8 mouse cellular contexts compared by ENCODE assay signal in genomic region chr5:121189182-121189581, GRCm38 (mm10). TPM values are rescaled to one million over a fixed set of nuclear protein-coding genes. Genes with fewer than 3 reads are reported as not detected.
DNase-seq lines count a peak whose midpoint lies in the region; ATAC-seq and TF ChIP-seq lines count a peak whose summit lies in the region.

No protein-coding gene starts in this region.

- H3K27ac ChIP-seq in heart, adult 2 months = peak overlapping the region; percentile 78
- no peak overlapping the region; the same call in 1 of the 2 replicates for H3K27ac ChIP-seq in hindbrain, embryonic 12.5 days

- H3K79me2 ChIP-seq in heart, adult 2 months (replicated peaks; ENCODE audit: control insufficient read depth, insufficient read depth, low read length) = peaks cover 6% of the 10 kb centered on the region
- peaks cover 66% of the 10 kb centered on the region for H3K79me2 ChIP-seq in myocyte (ENCODE audit: control insufficient read depth, insufficient read depth)

- H3K4me2 ChIP-seq in hindbrain, embryonic 12.5 days (replicated peaks) = 0 out of 2 replicates have a peak overlapping the region, but pooled peaks have one; percentile 6
- H3K4me2 ChIP-seq in myocyte (ENCODE audit: low read depth) = no peak overlapping the region

- no peak for TF ChIP-seq EP300 in heart, adult 2 months (IDR thresholded peaks at IDR 0.05; ENCODE audit: insufficient read depth, low read depth, low read length)

- TF ChIP-seq POLR2A in heart, adult 2 months (IDR thresholded peaks at IDR 0.05; ENCODE audit: insufficient read depth, low read depth, low read length) = peak; percentile 36; the same call in 1 of the 2 replicates
- TF ChIP-seq POLR2A in lung, adult 2 months (IDR thresholded peaks at IDR 0.05; ENCODE audit: borderline replicate concordance, extremely low read depth, low read depth, low read length) = no peak
- TF ChIP-seq POLR2A in myocyte (IDR thresholded peaks at IDR 0.05; ENCODE audit: insufficient read length, low read depth) = no peak

- peaks cover 26% of the 10 kb centered on the region for H3K4me1 ChIP-seq in heart, adult 2 months (ENCODE audit: control insufficient read depth, insufficient read depth, low read length)
- peaks cover 6% of the 10 kb centered on the region; the same call in 1 of the 2 replicates for H3K4me1 ChIP-seq in lung, adult 2 months (ENCODE audit: control insufficient read depth, insufficient read depth, low read length)
- peaks cover 57% of the 10 kb centered on the region for H3K4me1 ChIP-seq in hindbrain, embryonic 12.5 days

- no peak for DNase-seq in heart, adult 2 months
- DNase-seq in heart, adult 8-10 months (ENCODE audit: low spot score) = no peak
- DNase-seq in lung, postnatal 36 days = peak; percentile 30
- no peak for DNase-seq in lung, adult 2 months
- no peak for DNase-seq in cerebellum, adult 9-10 months
- DNase-seq in gastrocnemius, postnatal 25 days = no peak

- no peak for ATAC-seq in hindbrain, embryonic 12.5 days (ENCODE audit: low FRiP score)

- H3K36me3 ChIP-seq in heart, adult 2 months (ENCODE audit: control insufficient read depth, insufficient read depth, low read length) = peaks cover 13% of the 10 kb centered on the region
- H3K36me3 ChIP-seq in hindbrain, embryonic 12.5 days = no peaks in the 10 kb centered on the region
- no peaks in the 10 kb centered on the region for H3K36me3 ChIP-seq in myocyte (ENCODE audit: control insufficient read depth, insufficient read depth)

- peak overlapping the region; percentile 29 for H3K4me3 ChIP-seq in heart, adult 2 months
- no peak overlapping the region for H3K4me3 ChIP-seq in lung, adult 2 months (replicated peaks; ENCODE audit: extremely low read depth, low read depth, low read length)
- H3K4me3 ChIP-seq in hindbrain, embryonic 12.5 days = no peak overlapping the region
- H3K4me3 ChIP-seq in myocyte = peak overlapping the region; percentile 65

- no peaks in the 10 kb centered on the region for H3K9me3 ChIP-seq in hindbrain, embryonic 12.5 days (replicated peaks)

- no peak for TF ChIP-seq CTCF in heart, adult 2 months (IDR thresholded peaks at IDR 0.05)
- TF ChIP-seq CTCF in lung, adult 2 months (IDR thresholded peaks at IDR 0.05; ENCODE audit: insufficient read depth, low read length) = no peak

- intact Hi-C loops in heart, adult 2 months (cut with DNase I) = loop anchor here (10.0 kb wide), 1 partner anchor 234 kb away; no protein-coding TSS in a partner anchor

- no peaks in the 10 kb centered on the region for H3K27me3 ChIP-seq in heart, adult 2 months (ENCODE audit: control insufficient read depth, insufficient read depth, low read length)
- no peaks in the 10 kb centered on the region for H3K27me3 ChIP-seq in hindbrain, embryonic 12.5 days
- no peaks in the 10 kb centered on the region for H3K27me3 ChIP-seq in myocyte (ENCODE audit: control insufficient read depth, insufficient read depth, insufficient read length)

- no peak overlapping the region for H3ac ChIP-seq in myocyte (ENCODE audit: control insufficient read depth, insufficient read length)

- 62% methylated on average over 9 of the region's 9 CpGs for WGBS in heart, adult 2 months
- WGBS in lung, adult 2 months = 66% methylated on average over 9 of the region's 9 CpGs
- WGBS in hindbrain, embryonic 12.5 days = 76% methylated on average over 9 of the region's 9 CpGs

- H3K9ac ChIP-seq in heart, adult 2 months (ENCODE audit: low read depth, low read length) = peak overlapping the region; percentile 43
- H3K9ac ChIP-seq in hindbrain, embryonic 12.5 days = peak overlapping the region; percentile 49

TF ChIP-seq in myocyte, 11 proteins besides CTCF, POLR2A, EP300 and RAD21:
- no peak for TF ChIP-seq E2F4 (IDR thresholded peaks at IDR 0.05; ENCODE audit: insufficient read depth)
- TF ChIP-seq SRF (IDR thresholded peaks at IDR 0.05; ENCODE audit: control insufficient read depth, insufficient read length, low read depth) = no peak
- no peak for TF ChIP-seq TCF12 (IDR thresholded peaks at IDR 0.05; ENCODE audit: insufficient read depth, poor library complexity, severe bottlenecking)
- no peak for TF ChIP-seq MYOD1 (IDR thresholded peaks at IDR 0.05; ENCODE audit: control insufficient read depth in 1 of 3, insufficient read length in 2 of 3, low read depth in 2 of 3)
- no peak for TF ChIP-seq REST (IDR thresholded peaks at IDR 0.05; ENCODE audit: insufficient read depth, insufficient read length)
- no peak for TF ChIP-seq USF1 (IDR thresholded peaks at IDR 0.05; ENCODE audit: low read depth)
- TF ChIP-seq CEBPB (IDR thresholded peaks at IDR 0.05; ENCODE audit: insufficient read depth, poor library complexity, severe bottlenecking) = no peak
- TF ChIP-seq POLR2AphosphoS2 (IDR thresholded peaks at IDR 0.05; ENCODE audit: insufficient read length, low read depth) = no peak
- TF ChIP-seq MYOG (IDR thresholded peaks at IDR 0.05; ENCODE audit: control insufficient read depth in 1 of 3, insufficient read depth in 1 of 3, insufficient read length in 2 of 3, low read depth in 2 of 3) = no peak
- no peak for TF ChIP-seq TCF3 (IDR thresholded peaks at IDR 0.05; ENCODE audit: insufficient read length, low read depth)
- no peak for TF ChIP-seq MAX (IDR thresholded peaks at IDR 0.05; ENCODE audit: low read depth)
TF ChIP-seq in myocyte: peak in this region for 0.

RNA-seq across cellular contexts. Expression of gene Ptpn11, which starts 2.0 kb away (rescaled TPM):
- total RNA-seq in heart, adult 2 months (2021) = 100 to 1,000 TPM; 159 to 205 TPM
- 50.7 and 91.1 TPM in 2 replicates for polyA plus RNA-seq in heart, adult 2 months (2012; rRNA removed)
- total RNA-seq in heart, adult 8-10 months (2022) = 100 to 1,000 TPM; 163 to 187 (median 182) TPM
- polyA plus RNA-seq in lung, adult 2 months (2012; rRNA removed) = 31.2 and 44.4 TPM in 2 replicates
- polyA plus RNA-seq in hindbrain, embryonic 12.5 days (2016; fragmentation: Nextera tagmentation; extraction: Ambion mirVana) = 21.4 and 22.7 TPM in 2 replicates
- polyA plus RNA-seq in myocyte (2012; fragmentation: generic; extraction: Trizol) = 78.7 TPM
- total RNA-seq in gastrocnemius, postnatal 25 days (2021) = 10 to 100 TPM; 65.5 to 75.5 TPM

RNA-seq across cellular contexts. Expression of gene Rpl6, which starts 15.1 kb away (rescaled TPM):
- total RNA-seq in heart, adult 2 months (2021) = 100 to 1,000 TPM; 482 to 571 TPM
- 168 and 230 TPM in 2 replicates for polyA plus RNA-seq in heart, adult 2 months (2012; rRNA removed)
- 100 to 1,000 TPM; 525 to 697 (median 601) TPM for total RNA-seq in heart, adult 8-10 months (2022)
- polyA plus RNA-seq in lung, adult 2 months (2012; rRNA removed) = 171 and 213 TPM in 2 replicates
- 472 and 473 TPM in 2 replicates for polyA plus RNA-seq in hindbrain, embryonic 12.5 days (2016; fragmentation: Nextera tagmentation; extraction: Ambion mirVana)
- 1,361 TPM for polyA plus RNA-seq in myocyte (2012; fragmentation: generic; extraction: Trizol)
- 100 to 1,000 TPM; 444 to 447 TPM for total RNA-seq in gastrocnemius, postnatal 25 days (2021)

RNA-seq across cellular contexts. Expression of gene Hectd4, which starts 30.8 kb away (rescaled TPM):
- 10 to 100 TPM; 22.6 to 23.1 TPM for total RNA-seq in heart, adult 2 months (2021)
- polyA plus RNA-seq in heart, adult 2 months (2012; rRNA removed) = 9.8 and 13.8 TPM in 2 replicates
- total RNA-seq in heart, adult 8-10 months (2022) = 10 to 100 TPM; 22.8 to 26.9 (median 24.1) TPM
- 15.4 and 16.4 TPM in 2 replicates for polyA plus RNA-seq in lung, adult 2 months (2012; rRNA removed)
- polyA plus RNA-seq in hindbrain, embryonic 12.5 days (2016; fragmentation: Nextera tagmentation; extraction: Ambion mirVana) = 16.4 and 16.9 TPM in 2 replicates
- 6.6 TPM for polyA plus RNA-seq in myocyte (2012; fragmentation: generic; extraction: Trizol)
- total RNA-seq in gastrocnemius, postnatal 25 days (2021) = 10 to 100 TPM; 11.7 TPM

Comparison
In these comparisons a context has a peak if more than half of its experiments do, and no peak if none do; other contexts are left out.
1. H3K4me3 ChIP-seq: peak in heart, adult 2 months (single experiment) and myocyte (single experiment); none in lung, adult 2 months (single experiment) and hindbrain, embryonic 12.5 days (single experiment).